Mouse (Mus musculus) spleen, postnatal 36 days (tissue): ENCODE measurements around the gene Fbxl15.

Experiments used
- DNase-seq, 2 experiments: peaks; one replicate each; pipeline ENCODE4 v3.0.0; 2022; ENCODE audit warnings: low spot score in 2 of 2, mixed read lengths in 1 of 2

Gene Fbxl15

DNA sequence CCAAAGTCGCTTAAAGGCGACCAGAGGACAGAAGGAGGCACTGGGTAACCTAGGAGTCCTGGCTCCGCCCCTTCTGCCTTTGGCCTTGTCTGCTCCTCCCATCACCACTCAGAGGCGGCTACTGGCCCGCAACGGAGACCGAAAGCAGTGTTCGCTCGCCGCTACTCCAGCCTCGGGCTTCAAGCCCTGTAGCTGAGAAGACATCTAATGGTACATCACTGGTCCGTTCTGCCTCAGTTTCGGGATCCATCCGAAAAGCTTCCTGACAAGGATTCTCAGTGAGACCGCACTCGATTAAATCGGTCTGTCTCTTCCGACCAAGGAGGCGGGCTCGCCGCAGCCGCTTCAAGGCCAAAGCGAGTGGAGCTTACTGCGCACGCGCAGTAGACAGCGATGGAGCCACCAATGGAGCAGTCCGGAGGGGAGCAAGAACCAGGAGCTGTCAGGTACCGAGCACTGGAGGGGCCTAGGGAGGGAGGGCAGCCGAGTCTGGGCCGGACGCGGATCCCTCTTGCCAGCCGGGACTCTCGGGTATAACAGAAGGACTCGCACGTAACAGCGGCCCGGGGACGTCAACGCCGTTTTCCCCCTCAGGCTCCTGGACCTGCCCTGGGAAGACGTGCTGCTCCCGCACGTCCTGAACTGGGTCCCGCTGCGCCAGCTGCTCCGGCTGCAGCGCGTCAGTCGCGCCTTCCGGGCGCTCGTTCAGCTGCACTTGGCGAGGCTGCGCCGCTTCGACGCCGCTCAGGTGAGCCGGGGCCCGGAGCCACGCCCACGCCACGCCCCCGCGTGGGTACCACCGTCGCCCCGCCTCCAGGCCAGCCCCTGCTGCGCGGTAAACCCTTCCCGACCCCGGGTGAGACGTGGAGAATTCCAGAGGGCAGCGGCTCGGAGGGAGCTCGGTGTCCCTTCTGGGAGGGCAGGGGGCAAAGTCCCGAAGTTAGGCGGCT, at the start of gene Fbxl15:
TSS of gene Fbxl15 (plus strand) at position 104 of the 950 bp plus-strand sequence.
- peak; percentile 87 to 90 for DNase-seq

- no peak for DNase-seq
Measured at GRCm38 (mm10) chr19:46282081-46282849, 45.7 kb upstream of the Fbxl15 start.

DNA sequence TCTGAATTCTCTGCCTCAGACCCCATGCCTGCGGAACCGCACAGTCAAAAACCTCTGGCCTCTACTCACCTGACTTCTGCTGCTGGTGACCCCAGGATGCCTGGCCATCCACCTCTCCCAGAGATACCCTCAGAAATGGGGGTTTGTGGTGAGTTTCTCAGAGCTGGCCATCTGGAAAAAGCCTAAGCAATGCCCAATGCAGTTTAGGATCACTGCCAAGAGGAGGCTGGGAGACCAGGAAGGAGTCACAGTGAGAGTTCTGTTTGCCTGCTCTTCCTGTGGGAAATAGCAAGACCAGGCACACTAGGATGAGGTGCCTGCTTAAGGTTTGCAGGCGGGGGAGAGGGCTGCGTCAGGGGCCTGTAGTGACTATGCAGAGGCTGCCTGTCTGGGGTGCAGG, 43.3 kb upstream of the Fbxl15 start:
- no peak for DNase-seq

DNA sequence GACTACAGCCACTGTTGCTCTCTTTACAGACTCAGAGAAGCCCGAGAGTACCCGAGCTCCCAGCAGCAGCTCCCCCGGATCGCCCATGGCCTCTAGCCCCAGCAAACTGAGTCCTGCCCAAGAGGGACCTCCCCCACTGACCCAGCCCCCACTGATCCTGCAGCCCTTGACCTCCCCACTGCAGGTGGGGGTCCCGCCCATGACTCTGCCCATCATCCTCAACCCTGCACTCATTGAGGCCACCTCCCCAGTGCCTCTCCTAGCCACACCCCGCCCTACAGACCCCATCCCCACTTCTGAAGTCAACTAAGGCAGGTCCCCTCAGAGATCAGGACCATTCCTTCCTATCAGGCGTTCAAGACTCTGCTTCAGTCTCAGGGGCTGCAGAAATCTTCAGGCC, 42.4 kb upstream of the Fbxl15 start:
- DNase-seq = no peak

- DNase-seq = no peak
Measured at GRCm38 (mm10) chr19:46286047-46286446, 41.9 kb upstream of the Fbxl15 start.

DNA sequence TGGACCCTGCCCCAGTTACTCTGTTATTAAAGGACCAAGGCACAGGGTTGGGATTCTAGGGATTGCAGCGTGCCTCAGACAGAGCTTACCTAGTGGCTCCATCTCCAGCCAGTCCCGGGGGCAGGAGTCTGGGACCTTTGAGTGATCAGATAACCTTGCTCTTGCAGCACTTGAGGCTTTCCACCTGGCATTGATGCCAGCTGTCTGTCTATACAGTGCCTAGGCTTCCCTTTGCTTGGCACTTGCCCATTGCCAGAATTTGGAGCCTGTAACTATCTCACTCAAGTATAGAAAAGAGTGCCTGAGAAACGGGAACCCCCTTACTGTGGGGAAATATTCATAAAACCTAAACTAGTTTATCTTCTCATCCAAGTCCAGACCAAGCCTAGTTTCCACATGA, 41.1 kb upstream of the Fbxl15 start:
- no peak for DNase-seq

- DNase-seq = no peak
Measured at GRCm38 (mm10) chr19:46287566-46287965, 40.4 kb upstream of the Fbxl15 start.

GRCm38 (mm10) chr19:46290535-46291105, 37.4 kb upstream of the Fbxl15 start:
- no peak for DNase-seq

DNA sequence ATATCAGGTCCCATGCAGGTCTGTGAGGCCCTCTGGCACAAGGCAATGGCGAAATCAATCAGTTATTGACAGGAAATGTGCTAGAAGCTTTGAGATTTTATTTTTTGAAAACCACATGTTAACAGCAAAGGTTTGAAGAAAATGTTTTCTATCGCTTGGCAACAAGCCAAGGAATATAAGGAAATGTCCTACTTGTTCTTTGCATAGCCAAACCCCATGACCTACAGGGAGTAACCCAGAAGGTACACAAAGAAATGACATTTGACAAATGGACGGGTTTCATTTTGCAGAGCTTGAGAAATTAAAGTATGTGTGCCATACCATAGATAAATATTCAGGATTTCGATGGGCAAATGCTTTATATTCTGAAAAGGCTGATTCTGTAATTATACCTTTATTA, 31.0 kb upstream of the Fbxl15 start:
- DNase-seq = no peak

- DNase-seq = no peak
Measured at GRCm38 (mm10) chr19:46300294-46301045, 27.5 kb upstream of the Fbxl15 start.

DNA sequence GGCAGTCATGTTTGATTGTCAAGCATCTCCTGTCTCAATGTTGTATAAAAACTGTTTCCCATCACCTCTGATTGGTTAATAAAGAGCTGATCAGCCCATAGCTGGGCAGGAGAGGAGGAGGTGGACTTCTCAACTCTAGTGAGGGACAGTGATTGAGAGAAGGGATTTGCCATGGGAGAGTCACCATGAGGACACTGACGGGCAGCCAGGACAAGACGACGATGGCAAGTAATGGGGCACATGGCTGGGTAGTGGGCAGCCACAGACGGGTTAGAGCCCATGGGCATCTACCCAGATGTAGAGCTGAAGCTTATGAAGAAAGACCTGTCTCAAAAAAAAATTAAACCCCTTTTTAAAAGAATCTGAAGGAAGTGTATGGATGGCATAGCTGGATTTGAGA, 25.4 kb upstream of the Fbxl15 start:
- no peak for DNase-seq

DNA sequence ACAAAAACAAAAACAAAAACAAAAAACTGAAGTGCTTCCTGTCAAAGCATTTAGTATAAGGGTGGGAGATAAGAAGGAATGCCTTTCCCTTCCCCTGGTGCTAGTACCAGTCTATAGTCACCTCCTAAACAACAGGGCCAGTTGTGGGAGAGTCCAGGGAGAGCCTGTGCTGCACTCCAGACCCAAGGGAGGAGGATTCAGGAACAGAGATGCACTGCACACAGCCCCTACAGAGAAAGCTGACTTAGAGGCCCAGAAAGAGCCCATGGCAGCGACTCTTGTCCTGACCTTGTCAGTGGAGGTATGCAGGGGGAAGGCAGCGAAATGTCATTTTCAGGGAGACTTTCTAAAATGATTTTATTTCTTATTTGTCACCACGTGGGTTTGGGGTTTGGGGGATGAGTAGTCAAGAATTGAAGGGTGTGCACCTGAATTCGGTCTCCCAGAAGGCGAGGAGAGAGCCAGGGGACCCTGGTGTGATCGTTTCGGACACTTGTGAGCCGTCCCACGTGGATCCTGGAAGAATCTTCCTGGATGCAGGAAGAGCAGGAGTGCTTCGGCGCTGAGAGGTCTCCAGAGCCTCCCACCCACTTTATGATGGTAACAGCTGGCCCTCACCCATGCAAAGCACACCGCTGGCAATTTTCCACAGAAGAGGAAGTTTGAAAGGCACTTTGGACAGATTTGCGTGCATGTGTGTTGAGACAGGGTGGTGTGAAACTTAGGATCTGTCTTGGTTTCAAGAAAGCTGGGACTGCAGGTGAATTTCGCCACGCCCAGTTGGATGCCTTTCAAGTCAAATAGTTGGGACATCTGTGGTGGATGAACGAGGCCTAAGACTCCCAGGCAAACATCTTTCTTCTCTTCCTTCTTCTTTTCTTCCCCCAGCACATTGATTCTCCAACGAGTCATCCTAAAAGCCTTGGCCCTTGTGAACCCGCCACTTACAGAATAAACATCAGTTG, 24.5 kb upstream of the Fbxl15 start:
- no peak for DNase-seq

DNA sequence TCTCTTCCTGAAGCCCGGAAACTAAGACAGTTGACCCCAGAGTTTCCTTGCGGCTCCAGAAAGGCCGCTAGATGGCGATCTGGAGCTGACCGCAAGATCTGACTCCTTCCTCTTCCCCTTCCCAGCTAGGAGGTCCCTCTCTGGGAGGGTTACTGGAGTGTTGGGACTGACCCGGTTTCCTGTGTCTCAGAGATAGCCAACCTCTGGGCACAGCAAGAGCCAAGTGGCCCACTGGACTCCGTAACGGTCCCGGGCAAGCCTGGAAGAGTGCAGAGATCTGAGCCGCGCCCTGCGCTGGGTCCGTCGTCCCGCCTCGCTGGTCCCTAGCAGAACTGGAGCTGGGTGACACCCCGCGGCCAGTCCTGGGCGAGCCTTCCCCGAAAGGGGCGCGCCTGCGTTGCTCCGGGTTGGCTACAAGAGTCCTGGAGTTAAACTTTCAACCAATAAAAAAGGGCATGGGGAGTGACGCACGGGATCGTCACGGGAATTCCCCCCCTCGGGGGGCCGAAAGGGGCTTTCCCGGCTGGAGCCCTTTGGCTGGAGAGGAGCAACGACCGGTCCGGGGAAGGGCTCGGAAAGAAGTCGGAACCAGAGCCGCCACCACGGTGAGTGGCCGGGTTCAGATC, 23.7 kb upstream of the Fbxl15 start, which contains the start of gene Nfkb2:
TSS of gene Nfkb2 (plus strand) at position 105 of the 626 bp plus-strand sequence.
- peak; percentile 97 for DNase-seq

- no peak for DNase-seq
Measured at GRCm38 (mm10) chr19:46304908-46305333, 23.1 kb upstream of the Fbxl15 start.

GRCm38 (mm10) chr19:46305432-46306267, 22.3 kb upstream of the Fbxl15 start:
- DNase-seq = peak; percentile 91 to 92

DNA sequence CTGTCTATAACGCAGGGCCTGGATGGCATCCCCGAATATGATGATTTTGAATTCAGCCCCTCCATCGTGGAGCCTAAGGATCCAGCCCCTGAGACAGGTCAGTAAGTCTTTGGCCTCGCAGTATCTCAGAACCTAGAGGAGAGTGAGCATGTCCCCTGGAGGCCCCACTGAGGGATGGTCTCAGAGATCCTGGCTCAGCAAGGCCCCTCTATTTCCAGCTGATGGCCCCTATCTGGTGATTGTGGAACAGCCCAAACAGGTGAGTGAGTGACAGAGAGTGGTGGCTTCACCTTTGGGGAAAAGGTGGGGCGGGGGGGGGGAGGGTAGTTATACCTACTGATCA, 21.7 kb upstream of the Fbxl15 start:
- DNase-seq = no peak

- no peak for DNase-seq
Measured at GRCm38 (mm10) chr19:46306751-46307289, 21.2 kb upstream of the Fbxl15 start.

- no peak for DNase-seq
Measured at GRCm38 (mm10) chr19:46307781-46308180, 20.2 kb upstream of the Fbxl15 start.

GRCm38 (mm10) chr19:46308303-46308702, 19.7 kb upstream of the Fbxl15 start:
- no peak for DNase-seq
